ENCODE assay signal across 8 mouse cellular contexts in genomic region chr2:167331432-167331921, GRCm38 (mm10). TPM values are rescaled to one million over a fixed set of nuclear protein-coding genes. Genes with fewer than 3 reads are reported as not detected.
DNase-seq lines count a peak whose midpoint lies in the region; ATAC-seq and TF ChIP-seq lines count a peak whose summit lies in the region.

No protein-coding gene starts in this region.

- TF ChIP-seq CTCF in forebrain, postnatal 0 days (IDR thresholded peaks at IDR 0.05; ENCODE audit: low read depth) = no peak

- no peaks in the 10 kb centered on the region for H3K9me3 ChIP-seq in forebrain, embryonic 14.5 days (replicated peaks; ENCODE audit: control insufficient read depth, low read length)
- no peaks in the 10 kb centered on the region for H3K9me3 ChIP-seq in forebrain, postnatal 0 days (ENCODE audit: low read length)
- H3K9me3 ChIP-seq in midbrain, embryonic 13.5 days = no peaks in the 10 kb centered on the region
- H3K9me3 ChIP-seq in midbrain, embryonic 10.5 days (replicated peaks) = no peaks in the 10 kb centered on the region
- H3K9me3 ChIP-seq in hindbrain, embryonic 16.5 days (ENCODE audit: control insufficient read depth, low read length) = no peaks in the 10 kb centered on the region
- H3K9me3 ChIP-seq in stomach, embryonic 16.5 days (replicated peaks; ENCODE audit: control insufficient read depth, low read length) = no peaks in the 10 kb centered on the region

- peak overlapping the region; percentile 5; the same call in 1 of the 2 replicates for H3K9ac ChIP-seq in forebrain, embryonic 14.5 days (ENCODE audit: low read length)
- H3K9ac ChIP-seq in forebrain, postnatal 0 days = no peak overlapping the region
- H3K9ac ChIP-seq in midbrain, embryonic 13.5 days (replicated peaks) = no peak overlapping the region
- no peak overlapping the region for H3K9ac ChIP-seq in hindbrain, embryonic 16.5 days (ENCODE audit: low read depth, low read length)
- H3K9ac ChIP-seq in stomach, embryonic 16.5 days (ENCODE audit: low read length) = no peak overlapping the region

- no peak overlapping the region for H3K4me3 ChIP-seq in forebrain, embryonic 14.5 days (ENCODE audit: low read depth, low read length)
- H3K4me3 ChIP-seq in forebrain, postnatal 0 days (ENCODE audit: low read depth, low read length) = no peak overlapping the region
- no peak overlapping the region for H3K4me3 ChIP-seq in midbrain, embryonic 13.5 days (replicated peaks)
- no peak overlapping the region for H3K4me3 ChIP-seq in midbrain, embryonic 10.5 days
- H3K4me3 ChIP-seq in hindbrain, embryonic 16.5 days (ENCODE audit: low read length) = no peak overlapping the region
- no peak overlapping the region for H3K4me3 ChIP-seq in stomach, embryonic 16.5 days (replicated peaks; ENCODE audit: low read length)

- no peaks in the 10 kb centered on the region for H3K27me3 ChIP-seq in forebrain, embryonic 14.5 days (replicated peaks; ENCODE audit: control insufficient read depth, insufficient read depth, low read length)
- H3K27me3 ChIP-seq in forebrain, postnatal 0 days (ENCODE audit: insufficient read depth, low read length) = no peaks in the 10 kb centered on the region
- H3K27me3 ChIP-seq in midbrain, embryonic 13.5 days = no peaks in the 10 kb centered on the region
- no peaks in the 10 kb centered on the region for H3K27me3 ChIP-seq in midbrain, embryonic 10.5 days (ENCODE audit: low read depth, poor library complexity, severe bottlenecking)
- no peaks in the 10 kb centered on the region for H3K27me3 ChIP-seq in hindbrain, embryonic 16.5 days (replicated peaks; ENCODE audit: control insufficient read depth, insufficient read depth, low read length)
- no peaks in the 10 kb centered on the region for H3K27me3 ChIP-seq in stomach, embryonic 16.5 days (ENCODE audit: control insufficient read depth, insufficient read depth, low read length)

- no peaks in the 10 kb centered on the region for H3K36me3 ChIP-seq in forebrain, embryonic 14.5 days (ENCODE audit: control insufficient read depth, insufficient read depth, low read length)
- no peaks in the 10 kb centered on the region for H3K36me3 ChIP-seq in forebrain, postnatal 0 days (ENCODE audit: insufficient read depth)
- no peaks in the 10 kb centered on the region for H3K36me3 ChIP-seq in midbrain, embryonic 13.5 days
- no peaks in the 10 kb centered on the region for H3K36me3 ChIP-seq in midbrain, embryonic 10.5 days
- no peaks in the 10 kb centered on the region for H3K36me3 ChIP-seq in hindbrain, embryonic 16.5 days (ENCODE audit: control insufficient read depth, insufficient read depth, low read length)
- no peaks in the 10 kb centered on the region for H3K36me3 ChIP-seq in stomach, embryonic 16.5 days (ENCODE audit: control insufficient read depth, insufficient read depth, low read length)

- H3K4me2 ChIP-seq in forebrain, embryonic 14.5 days (ENCODE audit: low read length) = no peak overlapping the region
- no peak overlapping the region for H3K4me2 ChIP-seq in forebrain, postnatal 0 days (ENCODE audit: low read depth)
- H3K4me2 ChIP-seq in midbrain, embryonic 13.5 days (replicated peaks) = no peak overlapping the region
- no peak overlapping the region for H3K4me2 ChIP-seq in hindbrain, embryonic 16.5 days (ENCODE audit: low read length)
- H3K4me2 ChIP-seq in stomach, embryonic 16.5 days (ENCODE audit: low read depth, low read length) = no peak overlapping the region

- H3K27ac ChIP-seq in forebrain, embryonic 14.5 days (ENCODE audit: low read depth, low read length) = peak overlapping the region; percentile 15; the same call in 1 of the 2 replicates
- H3K27ac ChIP-seq in forebrain, postnatal 0 days (ENCODE audit: low read depth, low read length) = no peak overlapping the region
- peak overlapping the region; percentile 49 for H3K27ac ChIP-seq in midbrain, embryonic 13.5 days
- H3K27ac ChIP-seq in midbrain, embryonic 10.5 days (replicated peaks) = no peak overlapping the region
- H3K27ac ChIP-seq in hindbrain, embryonic 16.5 days (ENCODE audit: low read depth, low read length) = peak overlapping the region; percentile 32; the same call in 1 of the 2 replicates
- no peak overlapping the region for H3K27ac ChIP-seq in stomach, embryonic 16.5 days (ENCODE audit: low read length)

- no peak for ATAC-seq in forebrain, embryonic 14.5 days
- ATAC-seq in forebrain, postnatal 0 days = no peak
- ATAC-seq in midbrain, embryonic 13.5 days = peak; percentile 60; the same call in 1 of the 2 replicates
- ATAC-seq in hindbrain, embryonic 16.5 days = peak; percentile 51; the same call in 1 of the 2 replicates
- ATAC-seq in stomach, embryonic 16.5 days (ENCODE audit: insufficient read depth, low FRiP score) = peak; percentile 31; the same call in 1 of the 2 replicates
- ATAC-seq in CD4-positive, CD25-positive, alpha-beta regulatory T cell, adult 4 months = no peak

- H3K4me1 ChIP-seq in forebrain, embryonic 14.5 days (ENCODE audit: control insufficient read depth, insufficient read depth, low read length) = peaks cover 12% of the 10 kb centered on the region
- H3K4me1 ChIP-seq in forebrain, postnatal 0 days (ENCODE audit: insufficient read depth) = 0 out of 2 replicates have a peak, but pooled peaks cover 1% of the 10 kb centered on the region
- peaks cover 35% of the 10 kb centered on the region for H3K4me1 ChIP-seq in midbrain, embryonic 13.5 days (replicated peaks)
- H3K4me1 ChIP-seq in midbrain, embryonic 10.5 days = peaks cover 23% of the 10 kb centered on the region
- peaks cover 20% of the 10 kb centered on the region for H3K4me1 ChIP-seq in hindbrain, embryonic 16.5 days (ENCODE audit: control insufficient read depth, insufficient read depth, low read depth, low read length)
- peaks cover 25% of the 10 kb centered on the region for H3K4me1 ChIP-seq in stomach, embryonic 16.5 days (ENCODE audit: control insufficient read depth, insufficient read depth, low read length)

- WGBS in forebrain, embryonic 14.5 days = 26% methylated on average over 5 of the region's 5 CpGs
- WGBS in forebrain, postnatal 0 days = 17% methylated on average over 5 of the region's 5 CpGs
- 52% methylated on average over 5 of the region's 5 CpGs for WGBS in midbrain, embryonic 13.5 days
- 89% methylated on average over 5 of the region's 5 CpGs for WGBS in midbrain, embryonic 10.5 days
- WGBS in hindbrain, embryonic 16.5 days = 13% methylated on average over 5 of the region's 5 CpGs
- WGBS in stomach, embryonic 16.5 days = 11% methylated on average over 5 of the region's 5 CpGs

- peak; percentile 65 for DNase-seq in forebrain, embryonic 14.5 days (ENCODE audit: low spot score)
- DNase-seq in forebrain, postnatal 0 days = no peak
- no peak for DNase-seq in midbrain, embryonic 10.5 days (ENCODE audit: low spot score)
- no peak for DNase-seq in T-cell, adult 2 months (ENCODE audit: low spot score)

RNA-seq across cellular contexts. Expression of gene B4galt5, which starts 17.5 kb away (rescaled TPM):
- 10.9 and 12.0 TPM in 2 replicates for polyA plus RNA-seq in forebrain, embryonic 14.5 days (2014; fragmentation: Nextera tagmentation; extraction: Ambion mirVana)
- 57.4 and 60.7 TPM in 2 replicates for total RNA-seq in forebrain, postnatal 0 days (2014; rRNA removed)
- polyA plus RNA-seq in forebrain, postnatal 0 days (2015; fragmentation: Nextera tagmentation; extraction: Ambion mirVana) = 21.1 and 27.4 TPM in 2 replicates
- 10.6 and 11.2 TPM in 2 replicates for polyA plus RNA-seq in midbrain, embryonic 13.5 days (2015; fragmentation: Nextera tagmentation; extraction: Ambion mirVana)
- polyA plus RNA-seq in midbrain, embryonic 10.5 days (2016; fragmentation: Nextera tagmentation; extraction: Ambion mirVana) = 9.1 and 9.9 TPM in 2 replicates
- 19.7 and 22.6 TPM in 2 replicates for polyA plus RNA-seq in hindbrain, embryonic 16.5 days (2015; fragmentation: Nextera tagmentation; extraction: Ambion mirVana)
- 7.0 and 7.5 TPM in 2 replicates for polyA plus RNA-seq in stomach, embryonic 16.5 days (2015; fragmentation: Nextera tagmentation; extraction: Ambion mirVana)
- polyA plus RNA-seq in CD4-positive, CD25-positive, alpha-beta regulatory T cell, adult 4 months (2017; shearing (Covaris generic)) = 1 to 10 TPM; 6.3 to 9.4 TPM

Comparison
In these comparisons a context has a peak if more than half of its experiments do, and no peak if none do; other contexts are left out.
1. H3K27ac ChIP-seq: peak in forebrain, embryonic 14.5 days (single experiment), midbrain, embryonic 13.5 days (single experiment) and hindbrain, embryonic 16.5 days (single experiment); none in forebrain, postnatal 0 days (single experiment), midbrain, embryonic 10.5 days (single experiment) and stomach, embryonic 16.5 days (single experiment).
2. ATAC-seq: peak in midbrain, embryonic 13.5 days (single experiment), hindbrain, embryonic 16.5 days (single experiment) and stomach, embryonic 16.5 days (single experiment); none in forebrain, embryonic 14.5 days (single experiment), forebrain, postnatal 0 days (single experiment) and CD4-positive, CD25-positive, alpha-beta regulatory T cell, adult 4 months (single experiment).